Mouse (Mus musculus) cerebellum, adult 2 months (tissue): ENCODE measurements around the gene Ubr7.

Source experiments
- CTCF ChIP-seq: fragments of 200-500 bp; IDR thresholded peaks from 2 replicates; pipeline ENCODE4 v1.5.1; 2011; ENCODE audit warnings: low read depth, mild to moderate bottlenecking, control low read depth, low read length, moderate library complexity, borderline replicate concordance; ENCODE audit not compliant: insufficient read depth
- POLR2A ChIP-seq: fragments of 200-500 bp; IDR thresholded peaks from 2 replicates; pipeline ENCODE4 v1.6.1; 2011; ENCODE audit warnings: low read length, control low read depth, borderline replicate concordance; ENCODE audit not compliant: insufficient read depth

DNA sequence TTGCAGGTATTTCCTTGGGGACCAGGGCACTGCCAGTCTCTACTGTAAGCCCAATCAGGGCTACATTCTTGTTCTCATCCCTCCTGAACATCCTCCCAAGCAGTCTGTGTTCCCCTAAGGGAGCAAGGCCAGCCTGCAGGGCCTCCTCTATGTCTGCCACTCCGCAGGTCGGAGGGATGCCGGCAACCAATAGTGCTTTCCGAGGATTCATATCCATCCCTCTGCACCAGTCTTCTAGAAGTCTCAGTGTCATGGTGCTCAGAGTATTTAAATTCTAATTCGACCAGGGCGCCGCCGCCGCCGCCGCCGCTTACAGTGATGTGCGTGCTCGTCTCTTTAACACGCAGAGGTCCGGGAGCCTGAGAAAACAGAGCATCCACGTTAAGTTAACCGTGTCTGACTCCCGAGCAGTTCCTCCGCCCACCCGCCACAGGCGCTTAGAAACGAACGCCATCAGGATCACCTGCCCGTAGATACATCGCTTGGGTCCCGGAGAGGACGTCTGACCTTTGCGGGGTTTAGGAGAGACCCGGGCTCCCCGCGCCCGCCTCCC lies 14.7 kb upstream of the Ubr7 start:
- TF ChIP-seq CTCF (no peak), POLR2A (no peak)
